Mouse (Mus musculus) hindbrain, embryonic 13.5 days (tissue): Measurements from ENCODE around the gene Kcnc3. TPM values are rescaled to one million over a fixed set of nuclear protein-coding genes. Genes with fewer than 3 reads are reported as not detected.
A peak's percentile ranks its signal among the peaks of the same experiment; 100 is the strongest.

ENCODE experiments used
- ATAC-seq: fragments of 200-750 bp; cut with Nextera tagmentation; 2 replicates; pipeline ENCODE4 v1.8.0; 2017; ENCODE audit warnings: moderate TSS enrichment; ENCODE audit not compliant: low FRiP score
- H3K27ac ChIP-seq: fragments of 300-500 bp; sonication (generic); 2 replicates; pipeline ENCODE4 v1.5.1; 2015; ENCODE audit warnings: inconsistent platforms, mild to moderate bottlenecking, moderate library complexity
- H3K27me3 ChIP-seq: fragments of 300-500 bp; sonication (generic); 2 replicates; pipeline ENCODE4 v1.6.1; 2015; ENCODE audit warnings: mild to moderate bottlenecking, inconsistent platforms
- H3K36me3 ChIP-seq: fragments of 300-500 bp; sonication (generic); 2 replicates; pipeline ENCODE4 v1.6.1; 2015; ENCODE audit warnings: mild to moderate bottlenecking, inconsistent platforms
- H3K4me1 ChIP-seq: fragments of 300-500 bp; sonication (generic); replicated peaks from 2 replicates; pipeline ENCODE4 v1.6.1; 2015; ENCODE audit warnings: inconsistent platforms
- H3K4me2 ChIP-seq: fragments of 300-500 bp; sonication (generic); 2 replicates; pipeline ENCODE4 v1.6.1; 2015; ENCODE audit warnings: inconsistent platforms, mild to moderate bottlenecking, moderate library complexity
- H3K4me3 ChIP-seq: fragments of 300-500 bp; sonication (generic); 2 replicates; pipeline ENCODE4 v1.5.1; 2015; ENCODE audit warnings: mild to moderate bottlenecking, inconsistent platforms
- H3K9ac ChIP-seq: fragments of 300-500 bp; sonication (generic); 2 replicates; pipeline ENCODE4 v1.6.1; 2015; ENCODE audit warnings: mild to moderate bottlenecking, inconsistent platforms
- H3K9me3 ChIP-seq: fragments of 300-500 bp; sonication (generic); 2 replicates; pipeline ENCODE4 v1.6.1; 2016; ENCODE audit warnings: inconsistent platforms
- WGBS: fragments of 180-500 bp; shearing (Covaris S2); methylation state at CpG from one replicate; pipeline ENCODE4 v1.1.7; 2015; 5-methylcytosine and 5-hydroxymethylcytosine counted together
- polyA plus RNA-seq: library from polyadenylated mRNA; unstranded; fragments of >200 nt; fragmentation: Nextera tagmentation; extraction: Ambion mirVana; gene quantifications from 2 replicates; pipeline ENCODE4 v1.2.1, GENCODE M21; 2015

The Kcnc3 gene
- polyA plus RNA-seq, 1 experiment from 2014 or later = 4.4 TPM

DNA sequence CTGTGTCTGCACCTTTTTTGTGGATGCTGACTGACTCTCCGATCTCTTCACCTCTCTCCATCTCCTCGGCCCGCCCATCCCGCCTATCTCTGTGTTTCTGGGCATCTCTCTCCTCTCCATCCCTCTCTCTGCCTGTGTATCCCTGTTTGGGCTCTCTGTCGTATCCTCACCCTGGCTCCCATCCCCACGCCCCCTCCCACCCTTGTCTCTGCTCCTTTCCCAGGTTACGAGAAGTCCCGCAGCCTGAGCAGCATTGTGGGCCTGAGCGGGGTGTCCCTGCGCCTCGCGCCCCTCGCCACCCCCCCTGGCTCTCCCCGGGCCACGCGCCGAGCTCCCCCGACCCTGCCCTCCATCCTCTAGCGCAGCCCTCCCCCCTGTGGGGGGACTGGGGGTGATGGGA, 11.2 kb downstream of the Kcnc3 start:
- no peak for ATAC-seq
- H3K27me3 ChIP-seq = peaks cover 69% of the 10 kb centered on the region
- WGBS = 13% methylated on average over 18 of the region's 19 CpGs
- peaks cover 44% of the 10 kb centered on the region for H3K4me1 ChIP-seq
- H3K4me3 ChIP-seq = no peak overlapping the region
- no peak overlapping the region for H3K4me2 ChIP-seq
- H3K27ac ChIP-seq = no peak overlapping the region
- no peaks in the 10 kb centered on the region for H3K9me3 ChIP-seq
- H3K36me3 ChIP-seq = peaks cover 9% of the 10 kb centered on the region; the same call in 1 of the 2 replicates
- peak overlapping the region; percentile 49 for H3K9ac ChIP-seq

DNA sequence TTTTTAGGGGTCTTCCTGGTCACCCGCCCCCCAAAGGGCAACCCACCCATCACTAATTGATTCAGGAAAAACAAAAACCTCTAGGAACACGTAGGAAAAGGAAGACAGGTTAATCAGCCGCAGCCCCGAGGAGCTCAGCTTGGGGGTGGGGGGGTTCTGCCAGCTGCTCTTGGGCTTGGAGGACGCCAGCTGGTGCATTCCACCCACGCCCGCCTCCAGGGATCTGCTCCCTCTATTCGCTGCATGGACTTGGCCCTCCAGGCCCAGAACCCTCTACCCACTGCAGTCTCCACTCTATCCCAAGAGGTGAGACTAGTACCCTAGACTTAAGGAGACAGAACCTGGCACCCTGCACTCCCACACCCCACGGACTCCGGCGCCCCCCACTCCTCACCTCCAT, 12.0 kb downstream of the Kcnc3 start:
- Histone ChIP-seq H3K9ac (peak overlapping the region; percentile 49; the same call in 1 of the 2 replicates), H3K27ac (no peak overlapping the region), H3K4me2 (no peak overlapping the region; the same call in 1 of the 2 replicates), H3K4me1 (peaks cover 44% of the 10 kb centered on the region), H3K36me3 (peaks cover 9% of the 10 kb centered on the region; the same call in 1 of the 2 replicates), H3K27me3 (peaks cover 77% of the 10 kb centered on the region), H3K4me3 (no peak overlapping the region), H3K9me3 (no peaks in the 10 kb centered on the region)
- 15% methylated on average over 11 of the region's 11 CpGs for WGBS
- ATAC-seq = no peak

DNA sequence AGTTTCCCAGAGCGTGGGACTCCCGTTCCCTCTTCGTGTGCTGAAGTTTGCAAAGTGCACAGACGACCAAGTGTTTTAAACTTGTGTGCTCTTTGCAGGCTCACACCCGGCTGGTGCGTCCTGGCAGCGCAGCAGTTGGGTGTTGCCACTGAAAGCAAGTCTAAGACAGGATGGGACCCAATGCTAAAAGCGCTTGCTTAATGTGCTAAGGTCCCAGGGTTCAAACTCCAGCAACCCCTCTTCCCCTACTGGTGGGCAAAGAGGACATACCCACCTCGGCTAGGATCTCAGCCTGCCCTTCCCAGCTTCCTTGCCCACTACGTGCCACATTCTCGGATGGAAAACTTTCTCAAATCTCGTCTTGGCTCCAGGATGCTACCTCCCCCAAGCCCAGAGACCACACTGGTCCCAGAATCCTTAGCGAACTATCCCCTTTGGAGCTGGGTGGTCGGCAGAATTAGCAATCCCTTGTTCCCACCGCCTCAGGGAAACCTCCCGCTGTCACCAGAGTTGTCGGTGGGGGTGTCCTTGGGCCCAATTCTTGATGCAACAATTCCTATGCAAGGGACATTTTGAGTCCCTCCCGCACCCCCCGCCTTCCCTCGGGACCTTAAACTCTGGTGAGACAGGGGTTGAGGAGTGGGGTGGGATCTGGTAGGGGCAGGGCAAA, 12.9 kb downstream of the Kcnc3 start:
- ATAC-seq = no peak
- Histone ChIP-seq H3K4me2 (peak overlapping the region; percentile 47), H3K36me3 (peaks cover 6% of the 10 kb centered on the region; the same call in 1 of the 2 replicates), H3K9me3 (no peaks in the 10 kb centered on the region), H3K27ac (no peak overlapping the region), H3K9ac (no peak overlapping the region), H3K4me3 (0 out of 2 replicates have a peak overlapping the region, but pooled peaks have one; percentile 29), H3K27me3 (peaks cover 86% of the 10 kb centered on the region), H3K4me1 (peaks cover 44% of the 10 kb centered on the region)
- 2% methylated on average over 20 of the region's 20 CpGs for WGBS

DNA sequence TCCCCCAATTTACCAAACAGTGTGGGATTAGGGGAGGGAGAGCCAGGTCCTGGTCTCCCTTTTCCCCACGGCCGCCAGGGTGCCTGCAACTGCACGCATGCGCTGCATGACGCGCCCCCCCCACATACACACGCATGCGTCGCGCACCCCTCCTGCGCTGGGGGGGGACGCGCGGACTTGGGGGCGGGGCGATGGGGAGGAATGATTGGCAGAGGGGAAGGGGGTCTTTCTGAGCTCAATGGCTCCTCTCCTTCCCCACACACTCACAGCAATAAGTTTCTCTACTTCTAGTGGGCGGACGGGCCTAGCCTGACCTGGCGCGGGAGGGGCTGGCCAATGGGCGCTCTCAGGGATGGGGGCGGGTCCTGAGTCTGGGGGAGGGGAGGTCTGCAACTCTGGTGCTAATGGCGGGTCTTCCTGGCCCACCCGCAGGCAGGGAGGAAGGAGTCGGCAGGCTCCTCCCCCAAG, 13.7 kb downstream of the Kcnc3 start:
- no peak overlapping the region for H3K27ac ChIP-seq
- H3K9me3 ChIP-seq = no peaks in the 10 kb centered on the region
- no peaks in the 10 kb centered on the region for H3K36me3 ChIP-seq
- no peak overlapping the region for H3K9ac ChIP-seq
- peak overlapping the region; percentile 47 for H3K4me2 ChIP-seq
- H3K4me3 ChIP-seq = peak overlapping the region; percentile 29
- ATAC-seq = peak; percentile 58
- peaks cover 44% of the 10 kb centered on the region for H3K4me1 ChIP-seq
- H3K27me3 ChIP-seq = peaks cover 90% of the 10 kb centered on the region
- WGBS = 2% methylated on average over 20 of the region's 25 CpGs

DNA sequence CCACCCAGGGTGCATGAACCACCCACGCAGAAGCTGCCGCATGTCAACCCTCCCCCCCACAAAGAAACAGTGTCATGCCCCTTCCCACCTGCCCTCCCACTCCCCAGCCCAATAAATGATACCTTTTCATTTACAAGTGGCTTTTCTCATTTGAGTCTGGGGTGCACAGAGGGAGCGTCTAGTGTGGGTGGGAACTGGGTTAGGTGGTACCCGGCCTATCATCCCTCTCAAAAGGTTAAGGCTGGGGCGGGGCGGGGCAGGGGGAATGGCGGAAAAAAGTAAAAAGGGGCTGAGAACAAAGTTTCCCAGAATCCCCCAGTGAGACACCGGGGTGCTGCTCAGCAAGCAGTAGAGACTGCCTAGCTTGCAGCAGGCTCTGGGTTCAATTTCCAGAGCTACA, 14.2 kb downstream of the Kcnc3 start:
- H3K9ac ChIP-seq = no peak overlapping the region
- H3K4me2 ChIP-seq = peak overlapping the region; percentile 47
- no peak overlapping the region for H3K27ac ChIP-seq
- H3K4me1 ChIP-seq = peaks cover 44% of the 10 kb centered on the region
- peak overlapping the region; percentile 29 for H3K4me3 ChIP-seq
- no peaks in the 10 kb centered on the region for H3K9me3 ChIP-seq
- ATAC-seq = peak; percentile 3; the same call in 1 of the 2 replicates
- no peaks in the 10 kb centered on the region for H3K36me3 ChIP-seq
- under 1% methylated on average over 8 of the region's 8 CpGs for WGBS
- peaks cover 87% of the 10 kb centered on the region for H3K27me3 ChIP-seq

DNA sequence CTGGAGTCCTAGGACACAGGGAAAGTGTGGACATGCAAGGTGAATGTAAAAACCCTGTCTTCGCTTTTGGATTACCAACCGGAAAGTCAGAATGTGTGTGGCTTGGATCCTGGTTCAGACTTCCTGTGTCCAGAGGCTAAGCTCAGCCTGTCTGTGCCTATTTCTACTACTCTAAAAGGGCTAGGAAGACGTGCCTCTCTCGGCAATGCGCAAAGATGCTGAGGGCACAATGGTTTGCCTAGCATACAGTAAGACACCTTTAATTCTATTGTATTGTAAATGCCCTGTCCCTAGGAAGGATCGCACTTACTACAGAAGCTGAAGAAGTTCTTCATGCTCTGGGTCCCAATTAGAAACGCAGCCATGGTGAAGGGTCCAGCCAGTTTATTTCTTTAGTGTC, 15.0 kb downstream of the Kcnc3 start:
- Histone ChIP-seq H3K4me3 (no peak overlapping the region), H3K9me3 (no peaks in the 10 kb centered on the region), H3K4me2 (no peak overlapping the region), H3K4me1 (peaks cover 44% of the 10 kb centered on the region), H3K36me3 (no peaks in the 10 kb centered on the region), H3K27me3 (peaks cover 83% of the 10 kb centered on the region), H3K9ac (no peak overlapping the region), H3K27ac (no peak overlapping the region)
- 35% methylated on average over 7 of the region's 7 CpGs for WGBS
- ATAC-seq = no peak

DNA sequence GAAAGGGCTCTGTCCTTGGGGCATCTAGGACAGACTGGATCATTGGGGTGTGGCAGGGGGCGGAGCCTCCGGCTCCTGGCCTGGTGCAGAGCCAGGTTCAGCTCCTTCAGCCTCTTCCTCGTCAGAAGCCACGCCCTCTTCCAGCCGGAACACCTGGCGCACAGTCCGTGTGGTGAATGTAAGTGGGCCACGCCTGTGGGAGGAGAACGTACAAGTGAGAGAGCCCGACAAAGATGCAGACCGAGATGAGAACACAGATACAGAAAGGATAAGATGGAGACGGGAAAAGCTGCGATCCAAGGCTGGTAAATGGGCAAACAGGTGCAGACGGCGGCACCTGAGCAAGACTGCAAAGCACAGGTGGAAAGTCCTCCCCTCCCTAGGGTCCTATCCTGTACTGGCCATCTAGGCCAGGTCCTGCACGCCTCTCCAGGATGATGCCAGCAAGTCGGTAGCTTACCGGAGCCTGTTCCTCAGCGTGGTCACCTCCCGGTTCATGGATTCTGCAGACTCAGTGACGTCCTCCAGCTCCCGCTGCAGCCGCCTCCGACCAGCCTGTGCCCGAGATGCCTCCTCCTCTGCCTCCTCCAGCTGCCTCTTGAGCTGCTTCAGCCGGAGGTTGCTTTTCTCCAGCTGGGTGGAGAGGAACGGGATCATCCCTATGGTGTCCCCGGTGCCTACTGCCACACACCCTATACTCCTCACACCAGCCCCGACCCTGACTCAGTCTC, 15.9 kb downstream of the Kcnc3 start:
- Histone ChIP-seq H3K4me3 (no peak overlapping the region), H3K4me2 (0 out of 2 replicates have a peak overlapping the region, but pooled peaks have one; percentile 14), H3K9me3 (no peaks in the 10 kb centered on the region), H3K27me3 (peaks cover 79% of the 10 kb centered on the region), H3K27ac (no peak overlapping the region), H3K9ac (peak overlapping the region; percentile 43; the same call in 1 of the 2 replicates), H3K36me3 (no peaks in the 10 kb centered on the region), H3K4me1 (peaks cover 42% of the 10 kb centered on the region)
- 9% methylated on average over 29 of the region's 29 CpGs for WGBS
- no peak for ATAC-seq

DNA sequence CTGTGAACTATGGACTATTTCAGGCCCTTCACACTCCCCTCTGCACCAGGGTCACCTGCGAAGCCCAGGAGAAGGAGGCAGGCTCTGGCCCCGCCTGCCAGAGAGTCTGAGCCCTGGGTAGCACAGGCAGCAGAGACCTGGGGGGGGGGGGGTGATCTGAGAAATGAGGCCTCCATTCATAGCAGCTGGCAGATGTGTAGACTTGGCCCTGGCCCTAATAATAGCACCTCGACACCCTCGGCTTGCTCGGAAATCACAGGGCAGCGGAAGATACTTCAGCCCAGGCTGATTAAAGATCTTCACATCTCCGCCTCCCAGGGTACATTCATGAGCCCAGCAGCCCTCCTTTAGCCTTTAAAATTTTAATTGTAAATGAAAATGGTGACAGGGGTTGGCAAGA, 21.7 kb downstream of the Kcnc3 start:
- no peak overlapping the region for H3K4me2 ChIP-seq
- H3K9ac ChIP-seq = no peak overlapping the region
- no peak overlapping the region for H3K4me3 ChIP-seq
- H3K27ac ChIP-seq = no peak overlapping the region
- peaks cover 56% of the 10 kb centered on the region for H3K27me3 ChIP-seq
- WGBS = 75% methylated on average over 7 of the region's 7 CpGs
- H3K4me1 ChIP-seq = peaks cover 11% of the 10 kb centered on the region
- H3K9me3 ChIP-seq = peaks cover 3% of the 10 kb centered on the region; the same call in 1 of the 2 replicates
- no peaks in the 10 kb centered on the region for H3K36me3 ChIP-seq
- no peak for ATAC-seq

DNA sequence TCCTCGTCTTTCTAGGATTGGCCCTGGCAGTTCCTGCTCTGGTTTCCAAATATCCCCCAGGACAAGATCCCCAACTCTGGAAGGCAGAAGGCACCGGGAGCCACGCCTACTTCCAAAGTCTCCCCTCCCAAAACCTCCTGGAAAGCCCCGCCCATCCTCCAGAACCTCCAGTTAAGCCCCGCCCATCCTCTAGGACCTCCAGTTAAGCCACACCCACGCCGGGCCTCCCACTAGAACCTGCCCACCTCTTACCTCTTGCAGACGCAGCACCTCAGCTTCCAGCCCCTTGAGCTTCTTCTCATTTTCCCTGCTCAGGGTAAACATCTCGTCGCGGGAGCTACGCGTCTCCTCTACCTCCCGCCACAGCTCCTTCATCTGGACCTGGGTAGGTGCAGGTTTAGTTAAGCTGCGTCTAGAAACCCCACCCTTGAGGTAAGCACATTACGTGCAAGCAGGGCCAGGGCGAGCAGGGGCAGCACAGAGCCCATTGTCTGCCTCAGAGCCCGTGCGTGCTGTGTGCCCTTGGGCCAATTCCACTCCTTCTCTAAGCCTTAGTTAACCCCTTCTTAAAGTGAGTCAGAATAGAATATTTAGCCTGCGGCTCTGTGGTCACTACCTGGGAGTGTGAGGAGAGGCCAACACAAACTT, 23.7 kb downstream of the Kcnc3 start:
- 8% methylated on average over 20 of the region's 20 CpGs for WGBS
- ATAC-seq = no peak
- no peak overlapping the region for H3K4me3 ChIP-seq

DNA sequence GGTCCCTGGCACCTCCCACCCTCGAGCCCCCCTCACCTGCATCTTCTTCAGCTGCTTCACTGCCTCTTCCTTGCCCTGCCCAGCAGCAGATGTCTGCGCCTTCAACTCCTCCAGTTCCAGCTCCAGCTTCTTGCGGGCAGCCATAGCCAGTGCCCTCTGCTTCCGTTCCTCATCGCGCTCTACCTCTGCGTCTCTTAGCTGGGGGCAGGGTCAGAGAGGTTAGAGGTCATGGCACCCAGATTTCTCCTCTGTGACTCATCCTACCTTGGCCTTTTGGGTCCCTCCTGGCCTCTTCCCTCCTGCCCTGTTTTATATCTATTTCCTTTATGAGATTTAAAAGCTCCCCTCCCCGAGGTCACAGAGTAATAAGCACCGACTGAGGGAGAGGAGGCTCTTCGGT, 24.8 kb downstream of the Kcnc3 start:
- H3K4me3 ChIP-seq = no peak overlapping the region
- ATAC-seq = no peak
- H3K4me1 ChIP-seq = peaks cover 11% of the 10 kb centered on the region
- no peaks in the 10 kb centered on the region for H3K36me3 ChIP-seq
- H3K27me3 ChIP-seq = peaks cover 44% of the 10 kb centered on the region
- no peak overlapping the region for H3K4me2 ChIP-seq
- no peak overlapping the region for H3K9ac ChIP-seq
- H3K9me3 ChIP-seq = peaks cover 8% of the 10 kb centered on the region
- H3K27ac ChIP-seq = no peak overlapping the region
- WGBS = 12% methylated on average over 10 of the region's 10 CpGs

More for the DNA sequence above, 23.7 kb downstream of the Kcnc3 start:
- H3K9ac ChIP-seq = no peak overlapping the region
- H3K27ac ChIP-seq = no peak overlapping the region
- H3K36me3 ChIP-seq = no peaks in the 10 kb centered on the region
- H3K9me3 ChIP-seq = peaks cover 6% of the 10 kb centered on the region
- H3K4me1 ChIP-seq = peaks cover 11% of the 10 kb centered on the region
- H3K27me3 ChIP-seq = peaks cover 40% of the 10 kb centered on the region
- peak overlapping the region; percentile 25; the same call in 1 of the 2 replicates for H3K4me2 ChIP-seq

DNA sequence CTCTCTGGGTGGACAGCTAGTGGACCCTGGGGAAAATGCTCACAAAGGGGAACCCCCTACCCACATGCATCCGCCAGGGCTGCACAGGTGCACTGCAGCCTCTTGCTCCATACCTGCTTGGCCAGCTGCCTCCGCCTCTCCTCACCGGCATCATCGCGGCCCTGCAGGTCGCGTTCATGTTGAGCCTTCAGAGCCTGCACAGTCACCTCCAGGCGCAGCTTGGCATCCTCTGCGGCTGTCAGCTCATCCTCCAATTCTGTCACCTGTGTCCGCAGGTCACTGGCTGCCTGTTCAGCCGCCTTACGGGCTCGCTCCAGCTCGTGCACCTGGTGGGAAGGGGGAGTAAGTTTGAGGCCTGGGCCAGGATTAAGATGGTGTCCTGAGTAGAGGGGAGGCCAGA, 25.5 kb downstream of the Kcnc3 start:
- 81% methylated on average over 14 of the region's 14 CpGs for WGBS
- peaks cover 40% of the 10 kb centered on the region for H3K27me3 ChIP-seq
- peaks cover 8% of the 10 kb centered on the region for H3K9me3 ChIP-seq
- no peaks in the 10 kb centered on the region for H3K36me3 ChIP-seq
- H3K4me1 ChIP-seq = peaks cover 11% of the 10 kb centered on the region
- no peak overlapping the region for H3K27ac ChIP-seq
- H3K4me2 ChIP-seq = no peak overlapping the region
- no peak overlapping the region for H3K4me3 ChIP-seq
- H3K9ac ChIP-seq = no peak overlapping the region
- no peak for ATAC-seq

DNA sequence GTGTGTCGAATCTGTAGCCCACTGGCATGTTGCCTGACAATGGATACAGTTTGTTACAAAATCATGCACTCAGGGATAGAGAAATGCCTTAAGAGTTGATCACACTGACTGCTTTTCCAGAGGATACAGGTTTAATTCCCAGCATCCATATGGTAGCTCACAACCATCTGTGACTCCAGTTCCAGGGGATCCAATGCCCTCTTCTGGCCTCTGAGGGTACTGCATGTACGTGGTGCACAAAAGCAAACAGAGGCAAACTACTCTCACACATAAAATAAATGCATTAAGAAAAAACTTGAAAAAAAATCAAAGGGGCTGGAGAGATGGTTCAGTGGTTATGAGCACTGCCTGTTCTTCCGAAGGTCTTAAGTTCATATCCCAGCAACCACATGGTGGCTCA, 26.6 kb downstream of the Kcnc3 start:
- H3K4me2 ChIP-seq = no peak overlapping the region
- no peak overlapping the region for H3K9ac ChIP-seq
- no peak for ATAC-seq
- H3K27ac ChIP-seq = no peak overlapping the region
- H3K4me3 ChIP-seq = no peak overlapping the region
- 86% methylated on average over 3 of the region's 3 CpGs for WGBS
- H3K9me3 ChIP-seq = peaks cover 8% of the 10 kb centered on the region
- peaks cover 11% of the 10 kb centered on the region for H3K4me1 ChIP-seq
- peaks cover 37% of the 10 kb centered on the region for H3K27me3 ChIP-seq
- no peaks in the 10 kb centered on the region for H3K36me3 ChIP-seq
